Mouse (Mus musculus) forebrain, embryonic 11.5 days (tissue): Measurements from ENCODE around the gene Klhl6. TPM values are rescaled to one million over a fixed set of nuclear protein-coding genes. Genes with fewer than 3 reads are reported as not detected.

ENCODE experiments used
- ATAC-seq: fragments of 200-750 bp; cut with Nextera tagmentation; replicated peaks from 2 replicates; pipeline ENCODE4 v1.8.0; 2017; ENCODE audit warnings: moderate TSS enrichment; ENCODE audit not compliant: low FRiP score
- DNase-seq: peaks from one replicate; pipeline ENCODE4 v3.0.0-alpha.2; 2017; ENCODE audit warnings: low spot score
- H3K27ac ChIP-seq: fragments of 300-500 bp; sonication (generic); 2 replicates; pipeline ENCODE4 v1.5.1; 2014; ENCODE audit warnings: low read depth, low read length
- H3K27me3 ChIP-seq: fragments of 300-500 bp; sonication (generic); 2 replicates; pipeline ENCODE4 v1.6.1; 2014; ENCODE audit warnings: mild to moderate bottlenecking, low read length, mixed read lengths; ENCODE audit not compliant: control insufficient read depth, insufficient read depth
- H3K36me3 ChIP-seq: fragments of 300-500 bp; sonication (generic); 2 replicates; pipeline ENCODE4 v1.6.1; 2014; ENCODE audit warnings: mild to moderate bottlenecking, low read length, moderate library complexity, mixed read lengths; ENCODE audit not compliant: control insufficient read depth, insufficient read depth
- H3K4me1 ChIP-seq: fragments of 300-500 bp; sonication (generic); replicated peaks from 2 replicates; pipeline ENCODE4 v1.6.1; 2014; ENCODE audit warnings: low read length, mixed read lengths; ENCODE audit not compliant: control insufficient read depth, insufficient read depth
- H3K4me2 ChIP-seq: fragments of 300-500 bp; sonication (generic); 2 replicates; pipeline ENCODE4 v1.6.1; 2014; ENCODE audit warnings: low read depth, mild to moderate bottlenecking, low read length, moderate library complexity, mixed read lengths; ENCODE audit not compliant: severe bottlenecking
- H3K4me3 ChIP-seq: fragments of 300-500 bp; sonication (generic); 2 replicates; pipeline ENCODE4 v1.5.1; 2014; ENCODE audit warnings: low read depth, low read length
- H3K9ac ChIP-seq: fragments of 300-500 bp; sonication (generic); 2 replicates; pipeline ENCODE4 v1.6.1; 2014; ENCODE audit warnings: low read length
- H3K9me3 ChIP-seq: fragments of 300-500 bp; sonication (generic); 2 replicates; pipeline ENCODE4 v1.6.1; 2016; ENCODE audit warnings: low read length, mixed read lengths; ENCODE audit not compliant: control insufficient read depth
- WGBS: fragments of 180-500 bp; shearing (Covaris S2); extraction: QIAGEN DNeasy Blood & Tissue Kit; methylation state at CpG from one replicate; pipeline ENCODE4 v1.1.7; 2014; 5-methylcytosine and 5-hydroxymethylcytosine counted together
- polyA plus RNA-seq: library from polyadenylated mRNA; unstranded; fragments of >200 nt; fragmentation: Nextera tagmentation; extraction: Ambion mirVana; gene quantifications from 2 replicates; pipeline ENCODE4 v1.2.1, GENCODE M21; 2014

Klhl6 gene
- polyA plus RNA-seq, 1 experiment from 2014 or later: 7.1 TPM

DNA sequence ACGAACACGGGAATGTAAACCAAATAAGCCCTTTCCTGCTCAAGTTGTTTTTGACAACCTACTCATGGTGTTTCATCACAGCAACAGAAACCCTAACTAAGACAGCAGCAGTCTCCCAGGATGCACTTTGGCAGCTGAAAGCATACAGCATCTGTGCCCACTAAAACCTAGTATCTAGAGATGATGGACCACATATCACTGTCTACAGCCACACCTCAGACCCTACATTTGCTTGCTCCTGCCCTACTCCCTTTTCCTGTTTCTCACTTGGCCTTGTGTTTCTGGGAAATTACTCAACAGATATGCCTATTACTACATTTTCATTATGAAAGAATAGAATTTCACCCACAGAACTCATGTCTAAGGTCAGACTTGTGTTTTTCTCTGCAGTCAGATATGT lies 70.3 kb downstream of the Klhl6 start:
- Histone ChIP-seq H3K27ac (no peak overlapping the region), H3K9me3 (no peaks in the 10 kb centered on the region), H3K36me3 (no peaks in the 10 kb centered on the region), H3K4me1 (no peaks in the 10 kb centered on the region), H3K4me3 (no peak overlapping the region), H3K4me2 (no peak overlapping the region), H3K27me3 (no peaks in the 10 kb centered on the region), H3K9ac (no peak overlapping the region)
- ATAC-seq (no peak), DNase-seq (no peak)
- WGBS: 82% methylated on average over 2 of the region's 2 CpGs

DNA sequence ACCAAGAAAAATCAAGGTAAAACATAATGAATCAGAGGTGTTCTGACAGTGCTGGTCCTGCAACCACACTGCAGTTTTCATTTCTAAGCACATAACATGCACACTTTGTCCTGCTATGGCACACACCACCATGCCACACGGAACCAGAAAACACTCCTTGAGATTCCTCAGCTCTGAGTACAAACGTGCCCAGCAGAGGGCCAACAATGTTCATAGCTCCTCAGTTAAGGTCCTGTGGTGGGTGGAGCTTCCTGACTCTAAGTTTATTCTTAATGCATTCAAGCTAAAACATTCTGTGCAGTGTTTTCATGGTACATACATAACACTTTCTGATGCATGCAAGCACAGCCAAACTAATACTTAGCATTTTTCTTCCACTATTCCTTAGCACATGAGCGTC lies 74.5 kb downstream of the Klhl6 start:
- Histone ChIP-seq H3K4me1 (no peaks in the 10 kb centered on the region), H3K9me3 (no peaks in the 10 kb centered on the region), H3K4me2 (no peak overlapping the region), H3K9ac (no peak overlapping the region), H3K27me3 (no peaks in the 10 kb centered on the region), H3K4me3 (no peak overlapping the region), H3K36me3 (no peaks in the 10 kb centered on the region), H3K27ac (no peak overlapping the region)
- DNase-seq: no peak
- WGBS: 61% methylated on average over 3 of the region's 3 CpGs
- ATAC-seq: no peak

DNA sequence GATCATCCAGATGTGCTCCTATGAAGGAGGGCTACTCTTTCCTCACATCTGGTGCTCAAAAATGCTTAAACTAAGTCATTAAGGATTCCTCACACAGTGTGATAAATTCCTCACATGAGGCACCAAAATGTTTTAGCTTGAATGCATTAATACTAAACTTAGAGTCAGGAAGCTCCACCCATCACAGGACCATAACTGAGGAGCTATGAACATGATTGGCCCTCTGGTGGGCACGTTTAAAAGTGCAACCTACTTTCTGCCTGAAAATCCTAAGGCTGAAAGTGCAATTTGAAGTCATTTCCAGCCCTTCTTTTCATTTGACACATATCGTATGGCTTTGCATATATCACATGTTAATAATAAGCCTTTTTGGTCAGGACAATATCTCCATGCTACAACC lies 75.7 kb downstream of the Klhl6 start:
- no peaks in the 10 kb centered on the region for H3K9me3 ChIP-seq
- WGBS: 40% methylated on average over 2 of the region's 2 CpGs
- no peak overlapping the region for H3K27ac ChIP-seq
- DNase-seq: no peak
- no peaks in the 10 kb centered on the region for H3K4me1 ChIP-seq
- no peak for ATAC-seq
- no peak overlapping the region for H3K4me2 ChIP-seq
- H3K36me3 ChIP-seq: no peaks in the 10 kb centered on the region
- no peak overlapping the region for H3K9ac ChIP-seq
- H3K27me3 ChIP-seq: no peaks in the 10 kb centered on the region
- no peak overlapping the region for H3K4me3 ChIP-seq

DNA sequence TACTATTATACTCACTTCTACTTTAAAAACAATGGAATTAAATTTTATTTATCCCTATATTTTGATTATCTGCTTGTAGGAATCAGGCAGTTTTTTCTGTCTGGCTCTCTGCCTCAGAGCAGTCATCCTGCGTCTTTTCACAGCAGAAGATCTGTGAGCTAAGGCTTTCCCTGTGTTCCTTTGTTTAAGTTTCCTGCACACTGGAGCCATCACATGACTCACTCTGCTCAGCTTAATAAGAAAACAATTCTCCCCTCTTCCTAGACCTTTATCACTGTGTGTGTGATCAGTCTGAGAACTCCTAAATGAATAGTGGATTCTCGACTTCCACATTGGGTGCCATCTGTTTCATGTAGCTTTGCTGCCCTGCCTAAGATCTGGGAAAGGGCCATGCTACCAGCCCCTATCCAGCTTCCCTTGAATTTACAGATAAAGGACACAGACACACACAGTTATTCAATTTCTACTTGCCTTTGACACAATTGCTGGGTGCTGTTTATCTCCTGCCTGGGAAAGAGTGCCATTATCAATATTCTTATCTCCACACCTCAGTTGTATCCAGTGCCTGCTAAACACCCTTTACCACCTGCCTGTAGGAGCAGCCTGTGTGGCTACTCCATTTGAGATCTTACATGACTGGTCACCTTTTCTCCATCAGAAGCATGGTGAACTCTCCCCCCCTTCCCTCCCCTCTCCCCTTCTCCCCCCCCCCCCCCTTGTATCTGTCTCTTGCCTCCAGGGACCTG lies 77.9 kb downstream of the Klhl6 start:
- WGBS: 56% methylated on average over 2 of the region's 2 CpGs
- no peaks in the 10 kb centered on the region for H3K4me1 ChIP-seq

DNA sequence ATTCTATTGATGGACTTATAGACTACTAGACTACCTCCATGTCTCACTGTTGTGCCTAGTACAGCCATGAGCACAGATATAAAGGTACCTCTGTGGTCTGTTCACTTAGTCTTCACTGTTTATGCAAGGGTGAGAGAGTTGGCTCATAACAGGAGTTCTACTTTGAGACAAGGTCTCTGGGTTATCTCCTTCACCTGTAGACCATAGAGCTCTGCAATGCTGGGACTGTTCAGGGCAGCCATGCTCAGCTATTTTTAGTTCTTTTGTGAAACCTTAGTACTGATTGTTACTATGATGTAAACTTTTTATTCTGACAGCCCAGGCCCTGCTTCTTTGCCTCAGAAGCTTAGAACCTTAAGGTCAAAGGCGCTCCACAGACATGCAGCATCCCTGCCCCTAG lies 79.0 kb downstream of the Klhl6 start:
- no peaks in the 10 kb centered on the region for H3K9me3 ChIP-seq
- no peaks in the 10 kb centered on the region for H3K27me3 ChIP-seq

More for the DNA sequence above, 77.9 kb downstream of the Klhl6 start:
- Histone ChIP-seq H3K36me3 (no peaks in the 10 kb centered on the region), H3K27ac (no peak overlapping the region), H3K27me3 (no peaks in the 10 kb centered on the region), H3K9ac (no peak overlapping the region), H3K4me3 (no peak overlapping the region), H3K4me2 (no peak overlapping the region), H3K9me3 (no peaks in the 10 kb centered on the region)
- no peak for ATAC-seq
- DNase-seq: no peak

More for the DNA sequence above, 79.0 kb downstream of the Klhl6 start:
- Histone ChIP-seq H3K9ac (no peak overlapping the region), H3K4me3 (no peak overlapping the region), H3K4me2 (no peak overlapping the region), H3K27ac (no peak overlapping the region), H3K4me1 (no peaks in the 10 kb centered on the region), H3K36me3 (no peaks in the 10 kb centered on the region)
- WGBS: 94% methylated on average over 1 of the region's 1 CpGs
- DNase-seq: no peak
- ATAC-seq: no peak

Other genes starting within 250 kb of the Klhl6 start
- gene B3gnt5, start 222.8 kb downstream of the Klhl6 start, polyA plus RNA-seq: 49.3 and 53.6 TPM in 2 replicates
- 30.6 and 33.0 TPM in 2 replicates for gene Klhl24, start 114.5 kb upstream of the Klhl6 start, polyA plus RNA-seq
- 46.8 and 51.4 TPM in 2 replicates for gene Yeats2, start 158.0 kb upstream of the Klhl6 start, polyA plus RNA-seq